Mouse (Mus musculus): ENCODE data around the gene Kcnab2.

Kcnab2 gene

DNA sequence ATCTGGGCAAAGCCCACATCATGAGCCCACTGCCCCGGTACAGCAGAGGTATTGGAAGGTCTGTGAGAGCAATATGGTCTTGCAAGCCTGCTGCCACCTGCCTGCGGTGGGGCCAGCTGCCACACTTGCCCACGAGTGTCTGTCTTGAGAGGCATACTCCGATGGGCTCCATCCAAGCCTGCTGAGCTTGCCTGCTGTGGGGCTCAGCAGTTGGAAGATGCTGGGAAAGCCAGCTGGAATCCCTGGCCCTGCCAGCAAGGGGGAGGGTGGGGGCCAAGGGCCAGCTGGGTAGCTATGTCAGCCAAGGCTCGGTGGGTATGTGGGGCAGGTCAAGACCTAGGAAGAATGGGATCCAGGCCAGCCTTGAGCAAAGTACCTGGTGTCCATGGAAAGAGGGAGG lies 85.5 kb downstream of the Kcnab2 start:
- peak; percentile 70 for DNase-seq (ENCODE audit: low spot score)

DNA sequence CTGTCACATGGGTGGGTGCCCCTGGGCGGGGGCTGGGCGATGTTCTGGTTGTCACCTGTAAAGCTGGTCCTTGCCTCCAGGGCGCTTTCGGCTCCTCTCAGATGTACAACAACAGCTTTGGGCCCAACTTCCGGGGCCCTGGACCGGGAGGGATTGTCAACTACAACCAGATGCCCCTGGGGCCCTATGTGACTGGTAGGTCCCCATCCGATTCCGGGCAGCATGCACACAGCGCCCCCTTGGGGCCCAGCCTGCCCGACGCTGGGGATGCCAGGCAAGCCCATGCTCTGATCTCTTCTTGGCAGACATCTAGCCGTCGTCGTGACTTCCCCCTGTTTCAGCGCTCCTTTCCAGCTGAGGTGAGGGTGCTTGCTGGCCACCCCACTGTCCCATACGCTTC lies 92.0 kb downstream of the Kcnab2 start:
- peak; percentile 64 for DNase-seq (ENCODE audit: low spot score)

DNA sequence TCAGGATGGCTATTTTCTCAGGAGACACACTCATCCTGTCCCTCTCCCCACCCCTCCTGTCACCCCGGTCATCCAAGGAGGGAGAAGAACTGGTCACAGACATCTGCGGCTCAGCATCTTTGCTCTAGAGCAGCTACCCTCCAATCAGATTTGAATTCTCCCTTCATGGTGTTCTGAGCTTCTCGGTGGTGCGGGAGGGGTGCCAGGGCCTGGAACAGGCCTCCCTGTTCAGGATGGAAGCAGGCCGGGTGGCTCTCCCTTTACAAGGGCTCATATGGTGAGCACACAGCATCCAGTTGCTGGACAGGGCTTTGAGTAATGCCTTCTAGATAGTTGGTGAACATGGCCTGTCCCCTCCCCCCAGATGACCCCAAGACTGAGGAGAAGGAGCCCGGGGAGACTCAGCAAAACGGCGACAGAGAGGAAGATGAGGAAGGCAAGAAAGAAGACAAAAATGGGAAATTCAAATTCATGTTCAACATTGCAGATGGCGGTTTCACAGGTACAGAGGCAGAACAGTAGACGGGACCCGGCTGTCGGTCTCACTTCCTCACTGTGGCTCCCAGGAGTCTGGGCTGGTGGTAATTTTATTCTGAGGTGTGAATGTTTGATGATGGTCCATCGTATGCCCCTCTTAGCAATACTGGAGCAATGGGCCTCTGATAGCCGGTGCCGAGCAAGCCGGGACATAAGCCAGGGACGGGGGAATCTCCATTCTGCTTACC lies 95.0 kb downstream of the Kcnab2 start:
- no peak for DNase-seq (ENCODE audit: low spot score)

DNA sequence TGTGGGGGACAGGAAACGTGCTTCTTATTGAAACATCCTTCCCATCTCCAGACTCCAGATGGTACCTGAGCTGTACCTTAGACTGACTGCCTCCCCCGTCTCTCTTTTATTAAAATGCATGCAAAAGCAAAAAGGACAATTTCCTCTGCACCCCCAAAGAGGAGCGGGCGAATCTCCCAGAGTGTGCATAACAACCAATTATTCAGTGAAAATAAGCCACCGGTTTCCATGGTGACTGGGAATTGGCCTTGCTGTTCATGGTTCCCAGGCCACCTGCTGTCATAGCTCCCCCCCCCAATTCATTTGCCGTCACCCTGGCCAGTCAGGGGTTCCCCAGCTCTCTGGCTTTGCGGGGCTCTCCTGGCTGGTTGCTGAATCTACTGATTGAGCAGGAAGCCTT lies 112.4 kb downstream of the Kcnab2 start:
- DNase-seq (ENCODE audit: low spot score), result no peak

DNA sequence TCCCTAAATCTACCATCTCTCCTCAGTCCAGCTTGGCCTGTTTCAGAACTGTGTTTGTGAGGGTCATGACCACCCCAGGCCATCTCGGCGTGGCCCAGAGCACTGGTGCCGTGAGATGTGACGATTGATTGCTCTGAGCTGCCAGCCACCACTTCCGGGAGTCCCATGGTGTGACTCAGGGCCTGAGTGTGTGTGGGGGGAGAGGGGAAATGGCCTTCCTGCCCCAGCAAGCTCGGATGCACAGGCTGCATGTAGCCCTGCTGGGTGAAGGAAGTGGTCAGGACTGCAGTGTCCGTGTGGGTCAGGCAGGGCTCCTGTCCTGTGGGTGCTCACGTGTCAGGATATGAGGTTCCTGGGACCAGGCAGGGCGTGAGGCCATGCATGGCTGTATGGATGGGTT lies 115.5 kb downstream of the Kcnab2 start:
- no peak for DNase-seq (ENCODE audit: low spot score)

DNA sequence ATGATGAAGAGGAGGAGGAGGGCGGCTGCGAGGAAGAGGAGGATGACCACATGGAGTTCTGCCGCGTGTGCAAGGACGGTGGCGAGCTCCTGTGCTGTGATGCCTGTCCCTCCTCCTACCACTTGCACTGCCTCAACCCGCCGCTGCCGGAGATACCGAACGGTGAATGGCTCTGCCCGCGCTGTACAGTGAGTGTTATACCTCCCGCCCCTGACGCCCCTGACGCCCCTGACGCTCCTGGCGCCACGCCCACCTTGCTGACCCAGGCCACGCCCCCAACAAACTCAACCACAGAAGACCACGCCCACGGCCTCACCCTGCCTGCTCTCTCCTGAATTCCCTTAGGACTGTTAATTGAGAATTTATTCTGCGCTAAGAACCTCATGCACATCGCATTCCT lies 116.8 kb downstream of the Kcnab2 start:
- no peak for DNase-seq (ENCODE audit: low spot score)

DNA sequence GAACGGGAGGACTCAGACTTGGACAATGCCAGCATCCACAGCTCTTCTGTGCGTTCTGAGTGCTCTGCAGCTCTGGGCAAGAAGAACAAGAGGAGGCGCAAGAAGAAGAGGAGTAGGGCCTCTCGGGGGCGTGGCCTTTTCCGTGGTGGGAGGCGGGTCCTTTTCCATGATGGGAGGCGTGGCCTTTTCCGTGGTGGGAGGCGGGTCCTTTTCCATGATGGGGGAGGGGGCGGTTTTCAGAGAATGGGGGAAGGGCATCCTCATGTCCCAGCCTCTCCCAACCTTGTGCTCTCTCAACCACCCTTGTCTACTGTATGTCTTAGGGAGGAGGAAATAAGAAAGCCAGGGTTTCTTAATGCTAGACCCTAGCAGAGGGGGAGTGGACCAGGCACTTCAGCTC lies 118.0 kb downstream of the Kcnab2 start:
- DNase-seq (ENCODE audit: low spot score), result no peak

DNA sequence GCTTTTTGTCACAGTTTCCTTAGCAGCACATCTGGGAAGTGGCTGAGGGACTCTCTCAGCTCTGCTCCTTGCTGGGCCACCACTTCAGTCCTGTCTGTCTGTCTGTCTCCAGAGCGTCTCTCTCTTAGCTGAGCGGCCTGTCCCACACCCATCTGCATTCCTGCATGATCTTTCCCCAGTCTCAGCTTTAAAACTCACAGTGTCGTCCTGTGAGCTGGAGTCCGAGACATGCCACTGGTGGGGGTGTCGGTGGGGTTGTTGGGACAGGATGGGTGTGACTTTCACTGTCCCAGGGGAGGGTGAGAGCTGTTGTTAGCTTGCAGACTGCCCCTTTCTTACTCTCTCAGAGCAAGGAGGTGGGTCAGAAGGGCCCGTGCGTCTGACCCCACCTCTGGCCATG lies 122.0 kb downstream of the Kcnab2 start:
- no peak for DNase-seq (ENCODE audit: low spot score)

DNA sequence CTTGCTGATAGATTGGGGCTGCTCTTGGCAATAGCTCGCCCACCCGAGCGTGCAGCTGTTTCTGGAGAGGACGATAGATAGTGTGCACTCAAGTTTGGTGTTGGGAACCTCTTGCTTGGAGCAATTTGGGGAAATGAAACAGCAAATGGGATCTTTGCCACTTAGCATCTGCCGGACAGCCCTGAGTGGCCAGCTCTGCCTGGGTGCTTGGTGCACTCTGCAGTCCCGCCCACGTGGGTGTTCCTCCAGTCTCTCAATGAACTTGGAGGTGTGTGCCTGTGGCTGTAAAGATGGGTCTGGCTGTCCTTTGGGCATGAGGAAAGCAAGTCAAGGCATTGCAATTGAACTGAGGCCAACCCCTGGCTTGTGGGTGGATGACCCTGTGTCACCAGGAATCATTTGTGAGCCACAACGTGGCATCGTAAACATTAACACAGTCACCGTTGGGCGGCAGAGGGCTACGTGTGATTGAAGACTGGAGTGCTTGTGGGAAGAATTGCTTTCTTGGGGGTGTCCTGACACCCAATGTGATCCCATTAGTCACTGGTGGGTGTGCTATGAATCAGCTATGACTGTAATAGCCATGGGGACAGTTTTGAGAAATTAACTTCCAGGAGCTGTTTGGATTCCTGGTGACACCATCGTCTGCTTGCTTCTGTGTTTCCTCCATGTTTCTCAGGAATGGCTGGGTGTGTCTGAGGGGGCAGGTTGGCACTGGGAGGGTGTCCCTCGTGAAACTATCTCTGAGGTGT lies 123.6 kb downstream of the Kcnab2 start:
- DNase-seq (ENCODE audit: low spot score), result no peak

DNA sequence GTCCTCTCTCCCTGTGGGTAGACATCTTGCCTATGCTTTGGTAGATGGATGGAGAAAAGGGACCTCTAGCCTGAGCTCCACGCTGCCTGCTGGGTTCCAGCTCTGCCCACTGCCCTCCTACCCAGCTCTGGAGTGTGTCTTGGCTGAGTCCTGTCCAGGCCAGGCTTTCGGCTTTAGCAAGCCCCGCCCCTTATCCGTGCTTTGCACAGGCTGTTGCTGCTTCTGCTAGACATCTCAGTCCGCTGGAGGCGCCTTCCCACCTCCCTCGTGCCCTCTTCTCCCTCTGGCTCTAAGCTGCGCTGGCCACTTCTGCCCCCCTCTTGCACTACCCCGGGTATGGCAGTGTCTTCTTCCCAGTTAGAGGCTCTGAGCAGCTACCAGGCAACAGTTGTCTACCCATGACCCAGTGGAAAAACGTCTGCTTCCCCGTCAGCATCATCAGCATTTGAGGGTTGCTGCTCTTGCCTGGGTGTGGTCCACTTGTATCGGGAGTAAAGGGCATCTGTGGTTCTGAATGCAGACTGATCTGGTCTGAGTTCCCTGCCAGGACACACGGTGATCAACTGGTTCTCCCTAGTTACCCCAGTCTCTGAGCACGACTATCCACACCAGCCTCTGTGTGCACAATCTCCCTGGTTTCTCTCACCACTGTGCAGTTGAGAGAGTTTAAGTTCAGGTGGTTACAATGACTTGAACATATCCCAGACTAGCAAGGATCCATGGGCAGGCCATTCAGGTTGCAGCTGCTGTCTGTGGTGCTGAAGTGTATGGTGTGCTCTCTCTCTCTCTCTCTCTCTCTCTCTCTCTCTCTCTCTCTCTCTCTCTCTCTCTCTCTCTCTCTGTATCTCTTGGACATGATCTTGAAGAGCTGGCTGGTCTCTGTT lies 126.0 kb downstream of the Kcnab2 start:
- DNase-seq (ENCODE audit: low spot score), result no peak

DNA sequence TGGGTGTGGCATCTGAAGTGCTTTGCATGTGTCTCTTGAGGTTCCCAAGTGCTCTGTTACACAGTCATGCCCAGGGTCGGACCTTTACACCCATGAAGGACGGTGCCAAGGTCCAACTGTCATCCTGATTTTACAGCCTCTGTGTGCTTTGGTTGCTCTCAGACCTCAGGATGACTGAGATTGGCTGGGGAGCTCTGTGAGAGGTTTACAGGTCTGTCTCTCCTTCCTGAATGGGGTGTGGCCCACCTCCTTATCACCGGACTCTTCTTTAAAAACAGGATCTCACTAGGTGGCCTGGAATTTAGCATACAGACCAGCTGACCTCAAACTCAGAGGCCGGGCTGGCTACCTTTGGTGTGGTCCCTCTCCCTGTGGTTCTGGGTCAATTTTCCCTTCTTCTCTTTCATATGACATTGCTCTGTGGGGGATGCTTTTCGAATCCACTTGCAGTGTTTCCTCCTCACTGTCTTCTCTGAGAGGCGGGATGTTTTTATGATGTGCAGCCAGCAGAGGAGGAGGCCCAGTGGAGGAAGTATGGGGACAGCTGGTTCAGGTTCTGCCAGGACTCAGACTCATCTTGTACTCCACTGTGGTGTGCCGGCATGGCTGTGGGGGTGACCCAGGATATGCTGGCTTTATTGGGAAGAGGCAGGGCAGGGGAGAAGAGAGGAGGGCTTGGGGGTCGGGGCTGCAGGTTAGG lies 126.8 kb downstream of the Kcnab2 start:
- no peak for DNase-seq (ENCODE audit: low spot score)

DNA sequence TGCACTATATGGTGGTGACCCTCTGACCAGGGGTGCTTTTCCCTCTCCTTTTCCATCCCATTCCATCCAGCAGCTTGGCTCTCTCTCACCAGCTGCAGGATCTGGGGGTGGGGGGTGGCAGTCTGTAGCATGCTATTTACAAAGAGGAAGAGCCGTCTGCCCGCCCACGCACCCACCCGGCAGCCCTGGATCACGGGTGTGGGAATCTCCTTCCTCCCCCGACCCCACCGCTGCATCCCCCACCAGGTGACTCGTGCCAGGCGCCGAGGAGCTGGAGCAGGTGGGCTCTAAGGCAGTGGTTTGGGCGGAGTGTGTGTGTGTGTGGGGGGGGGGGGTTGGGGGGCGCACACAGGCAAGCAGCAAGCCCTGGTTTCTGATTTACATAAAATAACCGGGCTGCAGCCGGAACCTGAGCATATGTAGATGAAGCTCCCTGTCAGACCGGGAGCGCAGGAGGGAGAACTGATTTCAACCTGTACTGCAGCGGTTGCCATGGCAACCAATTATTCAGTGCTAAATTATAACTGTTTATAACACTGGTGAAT lies 127.8 kb downstream of the Kcnab2 start:
- DNase-seq (ENCODE audit: low spot score), result peak; percentile 78

DNA sequence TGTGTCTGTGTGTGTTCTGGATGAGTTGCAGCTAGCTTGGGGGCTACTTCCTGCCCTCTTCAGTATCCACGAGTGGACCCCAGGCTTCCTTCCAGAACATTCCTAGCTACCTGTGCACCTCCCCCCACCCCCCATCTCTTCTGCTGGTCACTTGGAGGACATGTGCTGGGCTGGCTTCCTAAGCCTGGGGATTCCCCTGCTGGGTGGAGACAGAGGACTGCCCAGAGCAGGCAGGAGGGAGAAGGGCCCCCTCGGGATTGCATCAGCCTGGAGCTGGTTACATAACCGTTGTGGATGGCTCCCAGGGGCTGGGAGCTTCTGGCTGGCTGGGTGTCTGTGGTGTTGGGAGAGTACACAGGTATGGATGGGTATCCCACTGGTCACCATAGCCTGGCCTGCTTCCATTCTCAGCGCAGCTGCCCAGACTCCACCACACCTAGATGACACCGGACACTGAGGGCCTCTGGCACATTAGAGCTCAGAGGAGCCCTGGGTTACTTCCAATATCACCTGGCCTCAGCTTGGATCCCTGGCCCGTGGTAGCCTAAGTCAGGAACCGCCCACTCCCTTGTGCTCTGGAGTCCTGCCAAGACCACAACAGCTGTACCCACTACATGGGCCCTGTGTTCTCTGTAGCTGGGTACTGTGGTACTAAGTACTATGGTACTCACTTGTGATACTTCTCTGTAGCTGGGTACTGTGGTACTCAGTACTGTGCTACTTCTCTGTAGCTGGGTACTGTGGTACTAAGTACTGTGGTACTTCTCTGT lies 132.4 kb downstream of the Kcnab2 start:
- peak; percentile 61 for DNase-seq (ENCODE audit: low spot score)

DNA sequence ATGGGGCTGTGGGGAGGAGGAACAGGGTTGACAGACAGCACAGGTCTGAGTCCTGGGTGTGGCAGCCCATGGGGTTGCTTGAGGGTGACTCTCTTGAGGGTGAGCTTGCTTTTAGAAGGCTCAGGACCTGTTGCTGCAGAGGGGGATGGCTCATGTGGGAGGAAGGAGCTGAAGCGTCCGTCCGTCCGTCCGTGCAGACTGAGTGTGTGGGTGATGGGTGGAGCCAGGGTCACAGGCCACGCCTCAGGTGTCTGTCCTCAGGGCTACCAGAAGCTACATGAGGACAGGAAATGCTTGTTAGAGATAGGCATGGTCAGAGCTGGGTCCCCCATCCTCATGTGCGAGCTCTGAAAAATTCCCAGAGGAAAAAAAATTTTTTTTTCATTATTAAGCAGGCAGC lies 133.0 kb downstream of the Kcnab2 start:
- DNase-seq (ENCODE audit: low spot score), result no peak

DNA sequence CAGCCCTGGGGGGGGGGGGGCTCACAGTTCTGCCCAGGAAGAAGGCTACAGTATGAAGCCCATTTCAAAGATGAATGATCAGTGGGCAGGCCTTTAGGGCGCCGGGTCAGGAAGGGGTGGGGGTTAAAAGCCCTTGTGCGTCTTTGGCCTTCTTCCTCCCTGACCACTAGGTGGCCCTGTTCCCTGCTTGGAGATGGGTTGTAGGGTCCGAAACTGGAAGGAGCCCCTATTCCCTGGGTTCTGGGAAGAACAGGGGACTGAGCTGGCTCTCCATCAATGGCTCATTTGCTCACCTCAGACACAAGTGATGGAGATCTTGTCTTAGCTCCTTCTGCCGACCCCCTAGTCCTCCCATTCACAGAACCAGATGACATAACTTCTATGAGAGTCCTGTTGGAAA lies 134.4 kb downstream of the Kcnab2 start:
- no peak for DNase-seq (ENCODE audit: low spot score)
